Mouse (Mus musculus) ES-Bruce4 (cell line): ENCODE measurements around the gene Clns1a.

ENCODE experiments used
- CTCF ChIP-seq: IDR thresholded peaks from one replicate; pipeline ENCODE4 v1.8.1; 2011; ENCODE audit warnings: low read depth, low read length
- EP300 ChIP-seq: IDR thresholded peaks from 2 replicates; pipeline ENCODE4 v1.6.1; 2011; ENCODE audit warnings: low read depth, low read length; ENCODE audit not compliant: insufficient read depth
- POLR2A ChIP-seq: IDR thresholded peaks from one replicate; pipeline ENCODE4 v1.8.1; 2011; ENCODE audit warnings: low read length; ENCODE audit not compliant: insufficient read depth

GRCm38 (mm10) chr7:97696133-97696505, 315 bp upstream of the Clns1a start:
- TF ChIP-seq POLR2A (no peak), CTCF (no peak), EP300 (no peak)
